Mouse (Mus musculus): Measurements from ENCODE around the gene Zscan26.
"Not testable (repeated sequence)": the region's sequence is repeated elsewhere in the genome, so short reads cannot be mapped to it uniquely, and the experiment has no call there.

The Zscan26 gene

GRCm38 (mm10) chr13:21423301-21423700, 30.2 kb downstream of the Zscan26 start:
- no peak for DNase-seq (ENCODE audit: low read depth)

DNA sequence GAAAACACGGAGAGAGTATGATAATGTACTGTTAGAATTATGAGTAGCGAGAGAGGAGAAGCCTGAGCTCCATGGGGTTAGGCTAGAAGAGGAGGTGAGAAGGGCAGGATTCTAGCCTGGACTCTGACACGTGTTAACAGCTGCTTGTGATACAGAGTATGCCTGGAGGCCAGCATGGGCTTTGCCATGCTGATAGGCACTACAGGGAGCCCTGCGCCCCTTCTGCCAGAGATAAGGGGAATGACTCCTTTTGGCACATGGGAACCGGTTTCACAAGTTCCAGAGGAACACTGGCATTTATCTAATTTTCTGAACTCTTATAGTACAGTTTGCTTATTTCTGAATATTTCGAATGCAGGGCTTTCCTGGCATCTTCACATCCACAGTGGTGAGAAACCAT, 34.7 kb downstream of the Zscan26 start:
- DNase-seq (ENCODE audit: low read depth) = no peak

- no peak for DNase-seq (ENCODE audit: low read depth)
Measured at GRCm38 (mm10) chr13:21417298-21418010, 36.1 kb downstream of the Zscan26 start.

GRCm38 (mm10) chr13:21415750-21416149, 37.8 kb downstream of the Zscan26 start:
- DNase-seq (ENCODE audit: low read depth) = no peak

- DNase-seq (ENCODE audit: low read depth) = no peak
Measured at GRCm38 (mm10) chr13:21415266-21415665, 38.3 kb downstream of the Zscan26 start.

DNA sequence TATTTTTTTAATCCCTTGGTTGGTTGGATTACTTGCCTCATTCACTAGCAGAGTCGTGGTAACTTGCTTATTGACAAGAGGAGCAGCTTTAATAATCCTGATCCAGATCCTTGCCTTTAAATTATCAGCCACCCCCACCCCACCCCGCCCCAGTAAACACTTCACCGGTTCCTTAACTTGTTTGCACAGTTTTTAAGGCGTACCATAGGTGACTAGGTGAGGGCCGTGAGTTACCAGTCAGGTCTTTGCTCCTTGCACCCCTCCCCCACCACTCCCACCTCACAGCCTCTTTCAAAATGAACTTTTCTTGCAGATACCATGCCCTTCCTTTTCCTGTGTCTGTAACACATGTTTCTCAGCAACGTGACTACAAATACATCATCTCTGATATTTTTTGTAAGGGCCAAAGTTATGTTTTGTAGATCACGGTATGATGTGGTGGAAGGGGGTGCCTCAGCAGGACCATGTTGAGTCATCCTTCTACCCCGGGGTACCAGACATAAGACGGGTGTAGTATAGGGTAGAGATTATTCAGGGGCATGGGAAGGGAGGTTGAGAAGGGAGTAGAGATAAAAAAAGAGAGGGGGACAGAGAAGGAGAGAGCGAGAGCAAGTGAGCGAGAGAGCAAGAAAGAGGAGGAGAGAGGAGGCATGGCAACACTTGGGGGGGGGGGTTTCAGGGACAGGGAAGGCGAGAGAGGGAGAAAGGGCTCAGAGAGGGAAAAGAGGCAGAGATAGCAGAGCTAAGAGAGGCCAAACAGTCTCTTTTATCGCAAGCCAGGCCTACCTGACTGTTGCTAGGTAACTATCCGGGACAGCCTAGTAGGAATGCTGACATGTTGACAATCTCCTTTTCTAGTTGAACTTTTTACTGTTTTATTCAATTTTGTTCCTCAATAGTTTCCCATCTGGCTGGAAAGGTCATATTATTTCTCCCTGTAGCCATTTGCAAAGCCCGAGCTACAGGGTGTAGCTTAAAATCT, 39.0 kb downstream of the Zscan26 start:
- DNase-seq (ENCODE audit: low read depth) = no peak

DNA sequence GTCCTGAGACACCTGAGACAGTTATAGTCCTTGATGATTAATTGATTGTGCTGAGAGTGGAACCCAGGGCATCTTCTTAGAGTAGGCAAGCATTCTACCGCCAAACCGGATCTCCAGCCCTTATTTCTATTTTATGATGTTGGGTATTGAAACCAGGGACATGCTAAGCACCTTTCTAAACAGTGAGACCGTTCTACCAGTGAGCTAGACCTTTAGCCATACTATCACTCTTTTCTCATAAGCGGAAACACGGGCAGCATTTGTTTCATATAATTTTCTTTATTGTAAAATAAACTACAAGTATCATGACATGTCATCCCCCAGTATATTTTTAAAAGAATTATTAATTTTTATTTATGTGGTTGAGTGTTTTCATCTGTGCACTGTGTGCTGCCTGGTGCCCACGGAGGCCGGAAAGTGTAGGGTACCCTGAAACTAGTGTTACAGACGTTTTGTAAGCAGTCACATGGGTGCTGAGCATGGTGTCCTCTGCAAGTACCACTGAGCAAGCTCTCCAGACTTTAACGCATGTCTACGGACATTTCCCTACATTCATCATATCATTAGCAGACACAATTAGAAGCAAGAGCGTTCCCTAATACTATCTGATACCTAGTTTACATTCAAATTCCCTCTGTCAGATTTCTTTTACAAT, 44.6 kb downstream of the Zscan26 start:
- no peak for DNase-seq (ENCODE audit: low read depth)

GRCm38 (mm10) chr13:21407969-21408804, 45.3 kb downstream of the Zscan26 start:
- peak; percentile 59 for DNase-seq (ENCODE audit: low read depth)

GRCm38 (mm10) chr13:21407341-21407740, 46.2 kb downstream of the Zscan26 start:
- DNase-seq (ENCODE audit: low read depth) = no peak

DNA sequence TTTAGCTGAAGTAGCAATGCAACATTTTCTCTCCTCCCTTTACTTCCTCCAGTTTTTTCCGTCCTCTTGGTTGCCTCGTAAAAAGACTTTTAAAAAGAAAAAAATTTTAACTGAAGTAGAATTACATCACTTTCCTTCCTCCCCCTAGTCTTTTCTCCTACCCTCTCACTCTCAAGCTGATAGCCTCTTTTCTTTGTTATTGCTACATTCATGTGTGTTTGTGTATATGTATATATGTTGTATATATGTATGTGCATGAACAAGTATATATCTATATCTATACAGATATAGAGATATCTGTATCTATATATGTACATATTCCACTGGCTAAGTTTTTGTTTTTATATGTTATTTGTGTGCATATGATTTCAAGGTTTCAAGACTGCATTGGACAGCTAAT, 50.7 kb downstream of the Zscan26 start:
- DNase-seq (ENCODE audit: low read depth) = no peak

DNA sequence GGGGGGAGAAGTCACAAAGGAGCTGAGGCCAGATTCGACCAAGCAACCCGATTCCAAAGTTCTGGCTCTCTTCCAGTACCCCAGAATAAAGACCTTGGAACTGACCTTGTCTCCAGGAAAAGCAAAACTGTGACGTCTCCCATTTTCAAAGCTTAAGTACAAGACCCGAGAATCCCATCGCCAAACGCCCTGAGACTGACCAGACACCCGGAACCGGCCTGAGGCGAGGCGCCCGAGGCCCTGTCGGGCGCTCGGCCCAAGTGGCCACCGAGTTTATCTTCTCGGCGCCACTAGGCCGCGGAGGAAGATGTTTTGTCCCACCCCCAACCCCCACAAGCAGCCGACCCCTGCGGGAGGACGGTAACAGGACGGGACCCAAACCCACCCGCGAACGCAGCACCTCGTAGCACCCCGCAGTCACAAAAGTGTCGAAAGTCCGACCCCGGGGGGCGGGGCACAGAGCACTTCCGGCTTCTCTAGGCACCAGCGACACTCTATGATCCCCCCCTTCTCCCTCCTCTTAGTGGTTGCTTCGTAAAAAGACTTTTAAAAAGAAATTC, 51.2 kb downstream of the Zscan26 start, which contains the start of gene Zkscan3:
Zkscan3 (minus strand) TSS at position 469 of the 560 bp plus-strand sequence.
- DNase-seq (ENCODE audit: low read depth) = peak; percentile 91

DNA sequence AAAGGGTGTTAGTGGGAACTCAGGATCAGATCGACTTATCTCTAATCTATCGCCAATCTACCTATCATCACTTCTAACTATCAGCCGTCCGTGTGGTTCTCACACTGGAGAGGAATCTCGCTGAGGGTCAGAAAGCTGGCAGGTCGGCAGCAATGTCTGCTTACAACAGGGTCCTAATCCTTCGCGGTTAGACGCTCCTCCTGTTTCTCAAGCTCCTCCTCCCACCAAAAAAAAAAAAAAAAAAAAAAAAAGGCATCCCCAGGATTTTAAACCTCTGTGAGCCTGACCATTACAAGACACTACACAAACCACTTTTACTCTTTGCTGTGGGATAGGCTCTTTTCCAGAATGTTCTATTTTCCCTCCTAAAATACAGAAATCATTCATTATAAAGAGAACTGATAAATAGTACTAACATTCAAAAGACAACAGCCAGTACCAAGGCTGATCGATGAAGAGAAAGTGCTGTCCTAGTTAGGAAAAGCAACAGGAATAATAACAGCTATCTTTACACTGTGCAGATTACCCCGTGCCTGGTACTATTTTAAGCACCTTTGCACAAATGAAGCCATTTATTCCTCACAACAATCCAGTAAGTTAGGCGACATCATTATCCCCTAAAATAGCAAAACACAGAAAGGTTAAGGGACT, 51.8 kb downstream of the Zscan26 start:
- DNase-seq (ENCODE audit: low read depth) = no peak

- DNase-seq (ENCODE audit: low read depth) = no peak
Measured at GRCm38 (mm10) chr13:21401166-21401565, 52.4 kb downstream of the Zscan26 start.

DNA sequence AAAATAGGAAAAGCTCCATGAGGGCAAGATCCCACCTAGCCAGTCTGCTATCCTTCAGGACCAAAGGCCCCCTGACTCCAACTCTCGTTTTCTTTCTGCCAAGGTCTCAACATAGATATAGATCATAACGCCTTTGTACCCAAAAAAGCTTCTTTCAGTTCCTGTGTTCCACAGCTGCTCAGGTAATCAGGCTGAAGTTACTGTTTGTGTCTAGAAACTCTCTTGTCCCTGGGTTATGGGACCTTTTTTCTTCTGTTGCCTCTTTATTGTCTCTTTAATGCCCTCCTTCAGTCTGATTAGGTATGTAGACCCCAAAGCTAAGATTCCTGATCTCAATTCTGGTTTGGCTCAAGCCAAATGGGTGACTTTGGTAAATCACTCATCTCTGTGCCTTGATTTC, 56.0 kb downstream of the Zscan26 start:
- DNase-seq (ENCODE audit: low read depth) = no peak

- DNase-seq (ENCODE audit: low read depth) = not testable (repeated sequence)
Measured at GRCm38 (mm10) chr13:21396048-21396447, 57.5 kb downstream of the Zscan26 start.

DNA sequence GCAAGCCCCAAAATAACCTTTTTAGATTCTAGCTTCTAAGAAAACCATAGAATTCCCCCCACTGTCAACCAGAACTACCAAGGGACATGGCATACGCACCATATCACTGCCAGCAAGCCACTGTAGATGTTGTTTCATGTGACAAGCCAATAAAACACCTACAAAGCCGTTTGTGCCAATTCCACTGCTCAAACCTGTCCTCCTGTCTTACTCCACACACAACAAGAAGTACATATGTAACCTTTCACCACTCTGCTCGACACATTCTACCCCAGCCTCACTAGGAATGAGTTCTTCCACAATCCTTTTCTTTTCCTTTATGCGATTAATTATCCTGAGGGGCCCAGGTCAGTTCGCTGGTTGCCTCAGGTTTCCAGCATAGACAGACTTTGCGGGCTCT, 57.9 kb downstream of the Zscan26 start:
- DNase-seq (ENCODE audit: low read depth) = no peak

DNA sequence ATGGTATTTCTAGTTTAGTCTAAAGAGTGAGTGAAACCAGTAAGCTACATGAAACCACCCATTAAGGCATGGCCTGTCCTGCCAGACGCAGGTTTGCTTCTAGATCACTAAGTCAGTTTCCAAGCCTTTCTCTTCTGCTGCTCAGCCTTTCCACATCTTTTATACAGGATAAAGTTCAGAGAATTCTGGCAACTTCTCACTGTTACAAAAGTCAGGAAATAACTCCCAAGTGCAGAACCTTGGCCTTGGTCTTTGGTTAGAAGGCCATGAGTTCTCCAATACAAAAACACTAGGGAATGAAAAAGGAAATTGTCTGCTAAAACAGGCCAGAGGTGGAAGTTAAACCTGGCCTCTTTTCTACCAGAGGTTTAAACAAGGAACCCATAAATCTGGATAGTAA, 58.3 kb downstream of the Zscan26 start:
- DNase-seq (ENCODE audit: low read depth) = no peak
